Mouse (Mus musculus) ES-E14 (cell line): ENCODE measurements at regions not wholly inside any gene's neighbourhood (a gene's known extent, or its start where the extent isn't known, plus 50 kb on each side); places are given as distances from the start of the nearest gene placed in this dataset.
A peak's percentile ranks its signal among the peaks of the same experiment; 100 is the strongest.

Experiments
- DNase-seq: peaks from one replicate; pipeline ENCODE4 v3.0.0-alpha.2; 2013; ENCODE audit warnings: low read depth, low spot score
- H3K27ac ChIP-seq: 2 replicates; pipeline ENCODE4 v1.5.1; 2012; ENCODE audit warnings: low read depth, mild to moderate bottlenecking, low read length, moderate library complexity, mixed read lengths; ENCODE audit not compliant: poor library complexity, insufficient read depth, severe bottlenecking
- H3K36me3 ChIP-seq: 2 replicates; pipeline ENCODE4 v1.6.1; 2012; ENCODE audit warnings: mild to moderate bottlenecking, low read length, moderate library complexity, mixed read lengths; ENCODE audit not compliant: control insufficient read depth, poor library complexity, insufficient read depth, severe bottlenecking
- H3K4me1 ChIP-seq, 2 experiments: fragments of 150-350 bp in 1 of 2; sonication (generic) in 1 of 2; 2 replicates each; pipeline ENCODE4 v1.6.1; 2012; ENCODE audit warnings: low read length in 2 of 2, mild to moderate bottlenecking in 1 of 2, mixed read lengths in 1 of 2; ENCODE audit not compliant: control insufficient read depth in 2 of 2, insufficient read depth in 2 of 2, poor library complexity in 1 of 2
- H3K4me3 ChIP-seq, 2 experiments: fragments of 150-350 bp in 1 of 2; sonication (generic) in 1 of 2; 2 replicates each; pipeline ENCODE4 v1.5.1; 2012; ENCODE audit warnings: low read length in 2 of 2, low read depth in 1 of 2, mild to moderate bottlenecking in 1 of 2, mixed read lengths in 1 of 2; ENCODE audit not compliant: insufficient read depth in 1 of 2, poor library complexity in 1 of 2, severe bottlenecking in 1 of 2
- H3K9ac ChIP-seq: 2 replicates; pipeline ENCODE4 v1.6.1; 2012; ENCODE audit warnings: low read depth, mild to moderate bottlenecking, low read length, mixed read lengths; ENCODE audit not compliant: poor library complexity, insufficient read depth, severe bottlenecking
- H3K9me3 ChIP-seq: fragments of 150-350 bp; sonication (generic); 2 replicates; pipeline ENCODE4 v1.6.1; 2012; ENCODE audit warnings: low read depth, mild to moderate bottlenecking, low read length; ENCODE audit not compliant: control insufficient read depth, insufficient read depth
- CHD2 ChIP-seq: IDR thresholded peaks from 2 replicates; pipeline ENCODE4 v1.6.1; 2014; ENCODE audit warnings: mild to moderate bottlenecking, low read depth, low read length, inconsistent platforms
- HCFC1 ChIP-seq: IDR thresholded peaks from 2 replicates; pipeline ENCODE4 v1.6.1; 2012; ENCODE audit warnings: low read length, inconsistent platforms, borderline replicate concordance; ENCODE audit not compliant: insufficient read depth
- MAFK ChIP-seq: IDR thresholded peaks from 2 replicates; pipeline ENCODE4 v1.6.1; 2014; ENCODE audit warnings: mild to moderate bottlenecking, low read depth, low read length, inconsistent platforms; ENCODE audit not compliant: insufficient read depth
- ZC3H11A ChIP-seq: IDR thresholded peaks from 2 replicates; pipeline ENCODE4 v1.6.1; 2012; ENCODE audit warnings: low read depth, mild to moderate bottlenecking, inconsistent platforms, low read length, borderline replicate concordance
- ZNF384 ChIP-seq: IDR thresholded peaks from 2 replicates; pipeline ENCODE4 v1.6.1; 2012; ENCODE audit warnings: low read depth, low read length, inconsistent platforms
- in situ Hi-C, 2 experiments: fragments of 600-800 bp; cut with MboI; formaldehyde crosslinking; loops; one replicate each; pipeline ENCODE4 v1.15.1; 2025; ENCODE audit warnings: low sequenced_read_pairs in 2 of 2, inconsistent platforms in 1 of 2; ENCODE audit not compliant: unreplicated experiment in 2 of 2

DNA sequence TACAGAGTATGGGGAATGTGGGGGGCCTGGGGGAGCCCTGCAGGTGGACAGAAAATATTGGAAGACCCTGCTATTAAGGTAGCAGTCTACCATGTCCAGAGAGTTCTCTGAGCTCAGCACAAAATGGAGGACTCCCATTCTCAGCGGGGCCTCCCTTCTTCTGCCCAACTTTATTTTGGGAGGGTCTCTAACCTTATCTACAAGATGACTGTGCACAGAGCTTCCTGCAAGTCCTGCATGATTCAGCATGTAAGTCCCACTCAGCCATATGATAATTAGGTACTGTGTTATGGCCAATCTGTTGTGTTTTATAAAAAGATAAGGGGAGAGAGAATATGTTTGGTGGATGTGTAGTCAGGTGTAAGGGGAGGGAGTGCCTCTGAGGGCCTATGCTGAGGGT, 74.1 kb downstream of the Ets2 start:
- DNase-seq, result no peak
- no peak overlapping the region for H3K27ac ChIP-seq
- TF ChIP-seq ZC3H11A (no peak), MAFK (0 out of 2 replicates have a peak, but pooled peaks have one; percentile 16)
- H3K9me3 ChIP-seq, result no peaks in the 10 kb centered on the region
- no peaks in the 10 kb centered on the region for H3K36me3 ChIP-seq
- no peak overlapping the region for H3K4me3 ChIP-seq
- in situ Hi-C loops, result no loop called here
- no peak overlapping the region for H3K9ac ChIP-seq
- peaks cover 4 to 23% of the 10 kb centered on the region in 2 experiments; a peak in 2 of 4 replicates for H3K4me1 ChIP-seq

DNA sequence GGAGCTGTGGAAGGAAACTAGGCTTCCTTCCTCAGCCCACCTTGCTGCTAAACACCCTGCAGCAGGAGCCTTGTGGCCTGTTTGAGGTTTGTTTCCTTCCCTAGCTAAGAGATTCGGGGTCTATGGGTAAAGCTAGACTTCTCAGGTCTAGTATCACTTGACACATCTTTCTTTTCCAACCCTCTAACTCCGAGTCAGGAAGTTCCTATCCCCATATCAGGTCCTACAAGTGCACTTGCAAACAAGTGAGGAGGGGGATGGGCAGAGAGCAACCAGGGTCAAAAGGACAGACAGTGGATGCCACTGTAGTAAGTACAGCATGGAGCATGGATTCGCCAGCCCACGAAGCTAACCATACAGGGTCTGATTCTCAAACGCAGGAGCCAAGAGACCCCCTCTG, 73.5 kb downstream of the Ets2 start:
- Histone ChIP-seq H3K9ac (no peak overlapping the region), H3K9me3 (no peaks in the 10 kb centered on the region), H3K27ac (no peak overlapping the region), H3K4me3 (no peak overlapping the region), H3K4me1 (peaks cover 4 to 23% of the 10 kb centered on the region in 2 experiments; a peak in 2 of 4 replicates), H3K36me3 (no peaks in the 10 kb centered on the region)
- no peak for DNase-seq
- in situ Hi-C loops, result no loop called here
- TF ChIP-seq CHD2 (no peak), ZNF384 (no peak), ZC3H11A (no peak), HCFC1 (no peak), MAFK (no peak)

DNA sequence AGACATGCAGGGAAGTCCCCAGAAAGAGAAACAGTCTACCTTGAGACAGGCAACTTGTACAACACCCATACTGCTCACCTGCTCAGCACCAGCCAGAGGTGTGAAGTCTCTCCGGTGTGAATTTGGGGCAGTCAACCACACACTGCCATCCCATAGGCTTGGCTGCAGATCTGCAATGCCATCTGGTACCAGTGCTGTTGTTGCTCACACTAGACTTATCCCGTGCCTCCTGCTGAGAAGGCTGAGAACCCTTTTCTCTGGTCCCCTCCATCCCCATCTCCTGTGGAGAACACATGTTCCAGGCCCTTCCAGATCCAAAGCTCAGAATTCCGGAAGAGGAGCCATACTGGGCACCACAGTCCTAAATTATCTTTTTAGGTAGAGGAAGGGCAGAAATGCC, 71.3 kb downstream of the Ets2 start:
- Histone ChIP-seq H3K4me3 (no peak overlapping the region), H3K4me1 (peaks cover 4 to 37% of the 10 kb centered on the region in 2 experiments; a peak in 3 of 4 replicates), H3K27ac (no peak overlapping the region; the same call in 1 of the 2 replicates), H3K9ac (no peak overlapping the region), H3K9me3 (no peaks in the 10 kb centered on the region), H3K36me3 (no peaks in the 10 kb centered on the region)
- TF ChIP-seq HCFC1 (no peak), ZNF384 (no peak), ZC3H11A (no peak)
- DNase-seq, result no peak
- in situ Hi-C loops, result no loop called here
